Mouse (Mus musculus): ENCODE data around the gene Tcf12.

DNA sequence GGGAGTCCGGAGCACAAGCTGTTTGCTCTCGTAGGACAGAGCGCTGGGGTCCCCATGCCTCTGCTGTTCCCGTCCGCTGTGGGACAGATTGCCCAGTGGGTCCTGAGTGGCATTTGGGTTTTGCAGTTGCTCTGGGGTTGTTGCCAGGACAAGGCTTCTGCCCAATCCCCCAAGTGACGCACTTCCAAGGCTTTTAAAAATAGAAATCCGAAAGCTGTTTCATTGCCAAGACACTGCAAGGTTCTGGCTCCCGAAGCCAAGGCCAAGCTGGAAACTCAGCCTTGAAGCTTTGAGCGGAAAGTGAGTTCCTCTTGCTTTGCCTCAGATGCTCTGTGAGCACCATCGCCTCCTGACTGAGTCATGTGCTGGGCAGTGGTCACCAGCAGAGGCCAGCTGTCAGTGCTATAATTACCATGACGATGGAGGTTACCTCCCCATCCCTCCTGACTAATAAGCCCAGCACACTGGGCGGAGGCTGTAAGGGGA is 285.6 kb downstream of the Tcf12 start:
- TF ChIP-seq EP300 (IDR thresholded peaks at IDR 0.05; ENCODE audit: low read depth) (no peak), CTCF (IDR thresholded peaks at IDR 0.05; ENCODE audit: low read depth) (no peak)
